Mouse (Mus musculus) forebrain, embryonic 16.5 days (tissue): ENCODE data around the gene Fuk. TPM values are rescaled to one million over a fixed set of nuclear protein-coding genes. Genes with fewer than 3 reads are reported as not detected.
"Not testable (repeated sequence)": the region's sequence is repeated elsewhere in the genome, so short reads cannot be mapped to it uniquely, and the experiment has no call there.

Experiments
- ATAC-seq: fragments of 200-750 bp; cut with Nextera tagmentation; 2 replicates; pipeline ENCODE4 v1.8.0; 2017; ENCODE audit warnings: mild to moderate bottlenecking, moderate library complexity
- H3K27ac ChIP-seq: fragments of 300-500 bp; sonication (generic); 2 replicates; pipeline ENCODE4 v1.5.1; 2014; ENCODE audit warnings: low read length, control low read depth
- H3K27me3 ChIP-seq: fragments of 300-500 bp; sonication (generic); replicated peaks from 2 replicates; pipeline ENCODE4 v1.6.1; 2014; ENCODE audit warnings: low read length; ENCODE audit not compliant: control insufficient read depth, insufficient read depth
- H3K36me3 ChIP-seq: fragments of 300-500 bp; sonication (generic); 2 replicates; pipeline ENCODE4 v1.6.1; 2014; ENCODE audit not compliant: control insufficient read depth, insufficient read depth
- H3K4me1 ChIP-seq: fragments of 300-500 bp; sonication (generic); replicated peaks from 2 replicates; pipeline ENCODE4 v1.6.1; 2014; ENCODE audit warnings: low read length; ENCODE audit not compliant: control insufficient read depth, insufficient read depth
- H3K4me2 ChIP-seq: fragments of 300-500 bp; sonication (generic); 2 replicates; pipeline ENCODE4 v1.6.1; 2014; ENCODE audit warnings: mild to moderate bottlenecking, low read length, control low read depth
- H3K4me3 ChIP-seq: fragments of 300-500 bp; sonication (generic); replicated peaks from 2 replicates; pipeline ENCODE4 v1.5.1; 2014; ENCODE audit warnings: mild to moderate bottlenecking, low read length, control low read depth
- H3K9ac ChIP-seq: fragments of 300-500 bp; sonication (generic); replicated peaks from 2 replicates; pipeline ENCODE4 v1.6.1; 2014; ENCODE audit warnings: low read depth, low read length, control low read depth
- H3K9me3 ChIP-seq: fragments of 300-500 bp; sonication (generic); 2 replicates; pipeline ENCODE4 v1.6.1; 2016; ENCODE audit warnings: low read length; ENCODE audit not compliant: control insufficient read depth
- WGBS: fragments of 180-500 bp; shearing (Covaris S2); extraction: QIAGEN DNeasy Blood & Tissue Kit; methylation state at CpG from one replicate; pipeline ENCODE4 v1.1.7; 2014; 5-methylcytosine and 5-hydroxymethylcytosine counted together
- polyA plus RNA-seq: library from polyadenylated mRNA; unstranded; fragments of >200 nt; fragmentation: Nextera tagmentation; extraction: Ambion mirVana; gene quantifications from 2 replicates; pipeline ENCODE4 v1.2.1, GENCODE M21; 2015

Fuk gene
- polyA plus RNA-seq, 1 experiment from 2014 or later: 8.4 TPM

DNA sequence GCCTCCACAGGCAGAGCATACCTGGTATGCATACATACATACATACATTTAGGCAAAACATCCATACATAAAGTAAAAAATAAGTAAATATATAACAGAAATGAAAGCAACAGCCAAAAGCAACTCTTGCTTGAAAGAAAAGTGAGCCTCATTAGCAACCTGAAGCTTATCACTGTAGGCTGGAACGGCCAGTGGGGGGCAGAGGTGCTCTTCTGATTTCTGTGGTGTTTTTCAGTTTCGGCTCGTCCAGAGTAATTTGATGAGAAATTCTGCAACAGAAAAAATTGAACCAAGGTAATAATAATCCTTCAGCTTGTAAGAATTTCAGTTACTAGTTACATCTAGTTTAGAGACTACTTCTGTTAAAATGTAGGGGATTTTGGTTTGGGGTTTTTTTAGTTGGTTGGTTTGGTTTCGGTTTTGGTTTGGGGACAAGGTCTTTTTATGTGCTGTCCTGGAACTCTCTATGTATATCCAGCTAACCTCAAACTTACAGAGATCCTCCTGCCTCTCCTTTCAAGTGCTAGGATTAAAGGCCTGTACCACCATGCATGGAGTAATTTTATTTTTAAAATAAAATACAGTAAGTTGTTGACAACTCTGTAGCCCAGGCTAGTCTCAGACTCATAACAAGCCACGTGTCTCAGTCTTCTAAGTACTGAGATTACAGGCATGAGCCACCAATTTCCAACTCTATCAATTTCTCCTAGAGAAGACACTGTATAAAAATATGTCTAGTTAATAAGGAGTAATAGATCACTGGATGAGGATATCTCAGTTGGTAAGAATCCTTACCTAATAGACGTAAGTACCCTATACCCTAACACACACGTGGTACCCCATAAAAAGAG, 42.4 kb downstream of the Fuk start:
- no peak overlapping the region for H3K4me3 ChIP-seq
- ATAC-seq: no peak

DNA sequence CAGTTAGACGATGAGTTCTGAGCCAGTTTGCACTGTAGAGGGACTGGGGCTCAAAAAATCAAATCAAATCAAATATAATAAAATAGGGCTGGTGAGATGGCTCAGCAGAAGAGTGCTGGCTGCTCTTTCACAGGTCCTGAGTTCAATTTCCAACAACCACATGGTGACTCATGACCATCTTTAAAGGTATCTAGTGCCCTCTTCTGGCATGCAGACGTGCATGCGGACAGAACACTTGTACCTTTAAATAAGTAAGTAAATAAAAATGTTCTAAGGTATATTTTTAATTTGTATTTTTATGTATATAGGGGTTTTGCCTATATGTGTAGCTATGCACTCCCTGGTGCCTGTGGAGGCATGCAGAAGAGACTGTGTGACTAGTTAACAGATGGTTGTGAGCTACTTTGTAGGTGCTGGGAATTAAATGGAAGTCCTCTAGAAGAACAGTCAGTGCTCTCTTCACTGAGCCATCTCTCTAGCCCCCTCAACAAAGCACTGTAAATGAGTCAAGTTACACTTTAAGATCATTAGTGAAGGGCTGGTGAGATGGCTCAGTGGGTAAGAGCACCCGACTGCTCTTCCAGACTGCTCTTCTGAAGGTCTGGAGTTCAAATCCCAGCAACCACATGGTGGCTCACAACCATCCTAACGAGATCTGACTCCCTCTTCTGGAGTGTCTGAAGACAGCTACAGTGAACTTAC, 45.4 kb downstream of the Fuk start:
- H3K36me3 ChIP-seq: peaks cover 58% of the 10 kb centered on the region
- H3K4me1 ChIP-seq: no peaks in the 10 kb centered on the region
- no peak for ATAC-seq
- H3K27ac ChIP-seq: no peak overlapping the region
- H3K9me3 ChIP-seq: no peaks in the 10 kb centered on the region
- 91% methylated on average over 4 of the region's 5 CpGs for WGBS
- no peaks in the 10 kb centered on the region for H3K27me3 ChIP-seq
- no peak overlapping the region for H3K9ac ChIP-seq
- H3K4me2 ChIP-seq: no peak overlapping the region
- no peak overlapping the region for H3K4me3 ChIP-seq

More for the DNA sequence above, 42.4 kb downstream of the Fuk start:
- Histone ChIP-seq H3K9me3 (no peaks in the 10 kb centered on the region), H3K4me2 (no peak overlapping the region), H3K27ac (no peak overlapping the region), H3K27me3 (no peaks in the 10 kb centered on the region), H3K36me3 (peaks cover 57% of the 10 kb centered on the region), H3K9ac (no peak overlapping the region), H3K4me1 (no peaks in the 10 kb centered on the region)
- WGBS: 81% methylated on average over 7 of the region's 7 CpGs

DNA sequence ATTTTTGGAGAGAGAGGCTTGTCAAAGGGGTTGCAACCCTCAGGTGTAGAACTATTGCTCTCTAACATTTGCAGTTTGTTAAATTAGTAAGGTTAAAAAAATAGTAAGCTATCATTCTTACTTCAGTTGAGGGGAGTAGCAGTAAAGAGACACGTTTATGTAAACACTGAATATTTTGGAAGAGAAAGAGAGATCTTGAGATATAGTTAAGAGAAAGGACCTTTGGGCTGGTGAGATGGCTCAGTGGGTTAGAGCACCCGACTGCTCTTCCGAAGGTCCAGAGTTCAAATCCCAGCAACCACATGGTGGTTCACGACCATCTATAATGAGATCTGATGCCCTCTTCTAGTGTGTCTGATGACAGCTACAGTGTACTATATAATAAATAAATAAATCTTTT, 46.2 kb downstream of the Fuk start:
- H3K27me3 ChIP-seq, H3K27ac ChIP-seq, H3K9me3 ChIP-seq, H3K4me1 ChIP-seq, H3K9ac ChIP-seq, H3K4me3 ChIP-seq, ATAC-seq, H3K4me2 ChIP-seq: not testable (repeated sequence)
- H3K36me3 ChIP-seq: peaks cover 62% of the 10 kb centered on the region
- 96% methylated on average over 4 of the region's 4 CpGs for WGBS

DNA sequence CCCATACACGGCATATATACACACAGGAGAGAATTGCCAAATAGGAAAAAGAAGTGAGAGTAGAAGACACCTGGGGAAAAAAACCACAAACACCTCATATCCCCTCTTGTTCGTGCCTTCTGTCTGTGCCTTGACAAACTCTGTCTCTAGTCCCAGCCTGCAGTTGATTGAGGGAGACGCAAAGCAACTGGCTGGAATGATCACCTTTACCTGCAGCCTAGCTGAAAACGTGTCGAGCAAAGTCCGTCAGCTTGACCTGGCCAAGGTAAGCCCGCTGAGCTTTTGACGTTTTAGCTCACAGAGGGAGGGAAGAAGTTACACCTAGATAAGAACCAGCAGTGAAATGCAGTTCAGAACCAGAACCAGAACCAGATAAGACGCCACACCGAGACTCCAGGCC, 51.1 kb downstream of the Fuk start:
- Histone ChIP-seq H3K4me2 (no peak overlapping the region), H3K27ac (no peak overlapping the region), H3K27me3 (no peaks in the 10 kb centered on the region), H3K4me3 (no peak overlapping the region), H3K9ac (no peak overlapping the region), H3K4me1 (peaks cover 9% of the 10 kb centered on the region), H3K36me3 (peaks cover 37% of the 10 kb centered on the region), H3K9me3 (no peaks in the 10 kb centered on the region)
- ATAC-seq: no peak
- WGBS: 95% methylated on average over 10 of the region's 10 CpGs

DNA sequence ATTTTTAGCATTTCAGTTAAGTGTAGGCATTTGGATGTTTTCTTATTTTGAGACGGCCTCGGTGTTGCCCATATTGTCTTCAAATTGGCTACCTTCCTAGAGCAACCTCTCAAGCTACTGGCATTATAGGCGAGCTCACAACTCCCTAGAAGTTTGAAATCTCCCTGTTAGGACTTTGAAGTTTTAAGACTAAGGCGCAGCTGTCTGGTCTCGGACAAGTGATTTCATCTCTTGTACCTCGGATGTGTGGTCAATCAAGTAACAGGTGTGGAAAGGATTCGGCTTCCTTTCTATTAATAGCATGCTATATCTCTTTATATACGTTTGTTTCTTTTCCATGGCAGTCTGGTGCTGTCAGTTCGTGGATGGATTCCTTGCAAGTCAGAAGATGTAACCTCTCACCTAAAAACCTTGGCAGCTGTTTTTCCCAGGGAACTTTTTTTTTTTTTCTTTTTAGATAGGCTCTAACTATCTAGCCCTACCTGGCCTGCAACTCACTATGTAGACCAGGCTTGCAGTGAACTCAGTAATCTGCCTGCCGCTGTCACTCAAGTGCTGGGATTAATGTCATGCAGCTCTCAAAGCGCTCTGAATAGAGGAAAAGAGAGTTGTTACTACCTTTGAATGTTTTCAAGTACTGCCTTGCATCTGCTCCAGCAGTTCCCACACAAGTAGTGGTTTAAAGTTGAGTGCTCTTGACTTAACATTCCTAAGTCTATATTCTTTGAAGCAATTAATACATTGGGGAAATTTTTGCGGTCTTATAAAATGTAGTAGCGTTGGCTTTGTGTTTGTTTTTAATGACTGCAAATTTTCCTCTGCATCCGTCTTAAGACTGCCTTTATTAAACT, 54.4 kb downstream of the Fuk start:
- no peaks in the 10 kb centered on the region for H3K27me3 ChIP-seq
- no peak overlapping the region for H3K27ac ChIP-seq
- peak overlapping the region; percentile 96 for H3K4me2 ChIP-seq
- ATAC-seq: no peak
- H3K4me1 ChIP-seq: peaks cover 23% of the 10 kb centered on the region
- peak overlapping the region; percentile 96 for H3K4me3 ChIP-seq
- no peaks in the 10 kb centered on the region for H3K9me3 ChIP-seq
- 61% methylated on average over 14 of the region's 14 CpGs for WGBS
- peaks cover 21% of the 10 kb centered on the region for H3K36me3 ChIP-seq
- H3K9ac ChIP-seq: peak overlapping the region; percentile 90; the same call in 1 of the 2 replicates

DNA sequence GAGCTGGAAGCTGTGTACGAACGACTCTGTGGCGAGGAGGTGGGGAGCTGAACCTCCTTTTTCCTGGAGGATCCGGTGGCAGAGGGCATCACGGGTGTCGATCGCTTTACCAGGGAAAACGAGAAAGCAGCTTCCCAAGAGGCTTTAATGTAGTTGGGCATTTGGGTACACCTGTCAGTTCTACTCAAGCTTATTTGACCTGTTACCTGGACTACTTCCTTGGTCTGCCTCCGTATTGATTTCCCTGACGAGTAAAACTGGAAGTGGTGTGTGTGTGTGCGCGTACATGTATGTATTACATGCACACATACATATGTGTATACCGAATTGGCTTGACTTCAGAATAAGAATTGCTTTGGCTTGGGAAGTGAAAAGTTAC, 55.1 kb downstream of the Fuk start:
- Histone ChIP-seq H3K4me3 (peak overlapping the region; percentile 96), H3K27ac (peak overlapping the region; percentile 82), H3K4me2 (peak overlapping the region; percentile 96), H3K36me3 (peaks cover 27% of the 10 kb centered on the region), H3K9me3 (no peaks in the 10 kb centered on the region), H3K9ac (peak overlapping the region; percentile 90), H3K27me3 (no peaks in the 10 kb centered on the region), H3K4me1 (peaks cover 23% of the 10 kb centered on the region)
- peak; percentile 47 for ATAC-seq
- 2% methylated on average over 13 of the region's 13 CpGs for WGBS

DNA sequence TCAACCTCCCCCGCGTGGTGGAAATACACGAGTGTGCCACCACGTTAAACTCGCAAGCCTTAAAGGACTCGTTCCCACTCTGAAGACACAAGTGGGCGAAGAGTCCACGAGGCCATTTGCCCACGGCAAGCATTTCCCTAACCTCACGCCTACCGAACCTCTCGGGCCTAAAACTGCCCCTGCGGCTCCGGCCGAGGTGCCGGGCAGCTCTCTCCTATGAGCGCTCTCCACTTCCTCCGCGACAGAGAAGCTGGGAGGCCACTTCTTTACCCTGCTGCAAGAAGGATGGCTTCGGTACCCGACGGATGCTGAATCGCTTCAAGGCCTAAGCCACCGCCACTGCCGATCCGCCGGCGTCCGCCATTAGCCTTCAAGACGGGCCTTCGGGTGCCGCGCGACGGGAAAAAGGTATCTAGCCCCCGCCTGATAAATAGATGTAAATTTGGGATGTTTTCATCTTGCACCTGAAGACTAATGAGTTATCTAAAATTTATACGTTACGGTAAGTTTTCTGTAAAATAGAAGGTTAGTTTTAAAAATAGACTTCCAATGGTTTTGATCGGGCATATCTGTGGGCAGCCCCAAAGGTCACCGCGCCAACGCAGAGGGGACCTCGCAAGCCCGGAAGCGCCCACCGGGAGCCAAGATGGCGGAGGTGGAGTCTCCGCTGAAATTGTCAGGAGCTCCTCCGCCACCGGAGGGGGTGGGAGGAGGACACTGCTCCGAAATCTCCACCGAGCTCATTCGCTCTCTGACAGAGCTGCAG, 55.7 kb downstream of the Fuk start, which contains the start of the genes Cog4 and Sf3b3:
Gene Cog4, plus strand, starts transcription at position 196 of the 766 bp plus-strand sequence.
Gene Sf3b3, minus strand, starts transcription at position 383 of the 766 bp plus-strand sequence.
- Histone ChIP-seq H3K4me3 (peak within 1 kb of the TSS; percentile 96), H3K36me3 (peaks cover 28% of the 10 kb centered on the region), H3K27me3 (no peaks in the 10 kb centered on the region), H3K4me2 (peak within 1 kb of the TSS; percentile 96), H3K9ac (peak within 1 kb of the TSS; percentile 90), H3K4me1 (peaks cover 23% of the 10 kb centered on the region), H3K27ac (peak within 1 kb of the TSS; percentile 82), H3K9me3 (no peaks in the 10 kb centered on the region)
- under 1% methylated on average over 53 of the region's 53 CpGs for WGBS
- peak; percentile 93 for ATAC-seq

DNA sequence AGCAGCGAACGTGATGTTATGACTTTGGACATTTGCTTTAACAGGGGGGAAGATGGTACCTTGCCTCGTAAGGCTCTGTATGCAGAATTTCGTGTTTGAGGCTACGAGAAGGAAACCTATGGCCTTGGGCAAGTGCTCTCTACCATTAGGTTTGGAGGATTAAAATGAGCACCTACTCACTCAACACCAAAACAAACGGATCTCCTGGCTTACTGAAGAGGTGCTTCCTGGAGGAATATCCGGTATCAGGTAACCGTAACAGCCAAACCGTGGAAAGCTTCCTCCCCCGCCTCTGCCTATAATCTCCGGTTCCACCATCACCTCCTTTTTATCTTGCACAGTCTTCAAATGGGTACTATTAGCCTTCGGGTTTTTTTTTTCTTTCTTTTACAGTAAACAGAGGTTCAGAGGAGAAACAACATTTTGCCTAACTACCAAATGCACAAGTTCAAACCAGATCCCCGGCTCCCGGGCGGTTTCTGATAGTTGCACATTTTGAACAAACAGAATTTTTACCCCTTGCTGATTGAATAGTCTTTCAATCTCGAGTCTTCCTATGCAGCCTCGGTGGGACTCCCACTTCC, 56.4 kb downstream of the Fuk start:
- Histone ChIP-seq H3K9ac (peak overlapping the region; percentile 90), H3K4me3 (peak overlapping the region; percentile 96), H3K27ac (peak overlapping the region; percentile 82; the same call in 1 of the 2 replicates), H3K36me3 (peaks cover 27% of the 10 kb centered on the region), H3K9me3 (no peaks in the 10 kb centered on the region), H3K4me2 (peak overlapping the region; percentile 96), H3K27me3 (no peaks in the 10 kb centered on the region), H3K4me1 (peaks cover 23% of the 10 kb centered on the region)
- 12% methylated on average over 17 of the region's 17 CpGs for WGBS
- ATAC-seq: no peak
